Mouse (Mus musculus) bone marrow, adult 2 months (tissue): ENCODE results near the gene Spred1. TPM values are rescaled to one million over a fixed set of nuclear protein-coding genes. Genes with fewer than 3 reads are reported as not detected.

Source experiments
- H3K27ac ChIP-seq: fragments of 200-500 bp; 2 replicates; pipeline ENCODE4 v1.5.1; 2012; ENCODE audit warnings: low read depth, mild to moderate bottlenecking, control low read depth, inconsistent platforms, low read length; ENCODE audit not compliant: control insufficient read depth, poor library complexity, insufficient read depth
- H3K4me1 ChIP-seq: fragments of 200-500 bp; 2 replicates; pipeline ENCODE4 v1.6.1; 2011; ENCODE audit warnings: low read length; ENCODE audit not compliant: control insufficient read depth, insufficient read depth
- H3K4me3 ChIP-seq: fragments of 200-500 bp; replicated peaks from 2 replicates; pipeline ENCODE3; 2011; ENCODE audit warnings: mild to moderate bottlenecking, low read depth, low read length, control low read depth; ENCODE audit not compliant: control insufficient read depth
- CTCF ChIP-seq: fragments of 200-500 bp; IDR thresholded peaks from 2 replicates; pipeline ENCODE4 v1.5.1; 2011; ENCODE audit warnings: low read length, control low read depth; ENCODE audit not compliant: control insufficient read depth, insufficient read depth
- POLR2A ChIP-seq: fragments of 200-500 bp; IDR thresholded peaks from 2 replicates; pipeline ENCODE4 v1.6.1; 2011; ENCODE audit warnings: low read depth, mild to moderate bottlenecking, control low read depth, low read length, borderline replicate concordance; ENCODE audit not compliant: control insufficient read depth
- WGBS: fragments of 180-500 bp; shearing (Covaris S2); methylation state at CpG from one replicate; pipeline ENCODE4 v1.1.7; 2018; 5-methylcytosine and 5-hydroxymethylcytosine counted together
- polyA plus RNA-seq: library from polyadenylated mRNA; stranded (reverse); fragments of >200 nt; gene quantifications from 2 replicates; pipeline ENCODE4 v1.2.4, GENCODE M21; 2011; ENCODE audit warnings: low replicate concordance; ENCODE audit not compliant: missing spikeins, insufficient read depth, insufficient read length

The Spred1 gene
- polyA plus RNA-seq, 1 experiment: 5.6 TPM

DNA sequence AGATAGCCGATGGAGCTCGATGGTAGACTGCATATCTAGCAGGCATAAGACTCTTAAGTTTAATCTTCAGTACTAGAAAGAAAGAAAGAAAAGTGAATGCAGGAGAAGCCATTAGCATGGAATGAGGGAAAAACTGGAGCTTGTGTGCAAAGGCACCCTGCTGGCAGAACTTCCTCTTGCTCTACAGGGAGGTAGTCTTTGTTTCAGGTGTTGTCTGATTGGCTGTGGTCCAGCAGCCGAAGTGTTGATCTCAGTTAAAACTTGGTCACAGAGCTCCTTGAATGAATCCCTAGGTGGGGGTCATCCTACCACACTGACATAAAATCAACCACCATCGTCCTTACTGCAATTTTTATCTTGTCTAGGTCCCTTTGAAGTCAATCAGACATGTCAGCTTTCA lies 55.8 kb downstream of the Spred1 start:
- no peak for TF ChIP-seq POLR2A
- TF ChIP-seq CTCF: no peak
- 75% methylated on average over 4 of the region's 4 CpGs for WGBS
- Histone ChIP-seq H3K27ac (no peak overlapping the region), H3K4me3 (no peak overlapping the region), H3K4me1 (no peaks in the 10 kb centered on the region; the same call in 1 of the 2 replicates)

DNA sequence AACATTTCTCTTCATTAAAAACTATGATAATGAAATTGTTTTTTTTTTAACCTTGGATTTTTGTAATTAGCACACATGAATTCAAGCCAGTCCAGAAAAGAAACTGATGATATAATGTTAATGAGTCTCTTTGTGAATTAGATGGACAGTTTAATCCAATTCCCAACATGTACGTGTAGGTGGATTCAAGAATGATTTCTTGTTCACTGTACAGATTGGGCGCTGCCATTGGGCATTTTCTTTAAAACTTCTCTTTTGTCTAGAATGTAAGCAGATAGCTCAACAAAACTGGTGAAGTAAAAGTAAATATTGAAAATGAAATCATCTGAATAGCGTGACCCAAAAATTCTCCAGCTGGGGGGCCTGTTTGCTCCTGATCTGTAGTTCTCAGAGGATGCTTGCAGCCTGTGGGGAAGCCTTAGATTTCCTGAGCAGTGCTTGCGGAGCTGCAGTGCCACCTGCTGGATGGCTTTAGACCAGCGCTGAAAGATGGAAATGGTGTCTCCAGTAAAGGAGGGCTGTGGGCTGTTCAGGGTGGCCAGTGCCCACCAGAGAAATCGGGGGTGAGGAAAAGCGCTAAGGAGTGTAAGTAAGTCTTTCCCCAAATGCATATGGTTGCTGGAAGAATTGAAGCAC lies 59.2 kb downstream of the Spred1 start:
- no peak overlapping the region for H3K27ac ChIP-seq
- peak; percentile 94 for TF ChIP-seq CTCF
- TF ChIP-seq POLR2A: no peak
- no peaks in the 10 kb centered on the region; the same call in 1 of the 2 replicates for H3K4me1 ChIP-seq
- 37% methylated on average over 7 of the region's 7 CpGs for WGBS
- no peak overlapping the region for H3K4me3 ChIP-seq

DNA sequence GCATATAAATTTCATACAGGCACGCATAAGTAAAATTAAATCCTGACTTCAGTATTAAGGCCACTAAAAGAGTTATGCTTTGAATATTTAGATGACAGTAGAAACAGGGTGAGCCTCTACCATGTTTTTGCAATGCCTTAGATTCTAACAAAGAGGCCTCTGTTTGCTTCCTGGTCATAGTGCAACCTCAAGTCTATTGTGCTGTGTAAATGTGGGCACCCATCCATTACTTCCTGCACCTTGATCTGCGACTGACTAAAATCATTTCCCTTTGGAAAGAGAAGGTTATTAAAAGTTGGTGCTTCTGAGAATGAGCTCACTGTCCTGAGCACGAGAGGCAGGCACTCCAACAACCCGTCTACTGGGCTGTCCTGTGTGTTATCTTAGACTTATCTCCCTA lies 64.4 kb downstream of the Spred1 start:
- Histone ChIP-seq H3K27ac (no peak overlapping the region), H3K4me3 (no peak overlapping the region), H3K4me1 (no peaks in the 10 kb centered on the region)
- TF ChIP-seq POLR2A: no peak
- no peak for TF ChIP-seq CTCF
- 72% methylated on average over 4 of the region's 4 CpGs for WGBS

DNA sequence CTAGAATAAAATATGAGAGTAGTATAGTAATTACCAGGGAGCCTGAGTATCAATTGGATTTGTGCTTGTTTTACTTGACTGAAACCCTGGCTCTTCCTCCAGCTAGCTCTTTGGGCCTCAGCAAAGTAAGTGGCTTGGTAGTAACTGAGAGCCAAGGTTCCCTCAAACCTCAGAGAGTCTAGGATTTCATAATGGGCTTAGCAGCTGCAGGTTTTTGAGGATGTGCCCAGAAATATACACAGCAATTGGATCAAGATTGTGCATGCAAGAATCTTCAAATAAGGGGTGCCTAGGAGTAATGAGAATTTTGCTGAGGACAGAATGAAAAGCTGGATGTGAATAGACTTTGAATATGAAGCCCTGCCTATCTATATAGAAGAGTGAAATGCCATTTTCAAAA lies 69.7 kb downstream of the Spred1 start:
- no peak overlapping the region for H3K27ac ChIP-seq

DNA sequence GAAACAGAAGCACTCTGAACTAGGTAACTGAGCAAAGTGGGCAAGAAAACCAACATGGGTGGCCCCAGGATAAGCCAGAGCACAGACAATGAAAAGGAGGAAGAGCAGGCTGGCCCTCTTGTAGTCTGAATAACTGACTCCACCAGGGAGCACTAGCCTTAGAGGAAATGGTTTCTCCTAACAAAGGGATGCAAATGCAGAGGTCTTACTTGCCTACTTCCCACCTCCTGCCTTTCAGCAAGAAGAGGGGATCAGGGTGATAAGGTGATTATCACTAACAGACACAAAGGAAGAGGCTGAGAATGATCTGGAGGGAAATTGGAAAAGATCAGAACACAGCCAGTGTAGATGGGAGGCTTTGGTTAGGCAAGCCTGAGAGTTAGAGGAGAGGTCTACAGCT lies 73.1 kb downstream of the Spred1 start:
- Histone ChIP-seq H3K4me1 (no peaks in the 10 kb centered on the region), H3K4me3 (no peak overlapping the region), H3K27ac (no peak overlapping the region)
- TF ChIP-seq CTCF: no peak
- no peak for TF ChIP-seq POLR2A

More for the DNA sequence above, 69.7 kb downstream of the Spred1 start:
- Histone ChIP-seq H3K4me1 (no peaks in the 10 kb centered on the region), H3K4me3 (no peak overlapping the region)
- no peak for TF ChIP-seq POLR2A
- no peak for TF ChIP-seq CTCF

DNA sequence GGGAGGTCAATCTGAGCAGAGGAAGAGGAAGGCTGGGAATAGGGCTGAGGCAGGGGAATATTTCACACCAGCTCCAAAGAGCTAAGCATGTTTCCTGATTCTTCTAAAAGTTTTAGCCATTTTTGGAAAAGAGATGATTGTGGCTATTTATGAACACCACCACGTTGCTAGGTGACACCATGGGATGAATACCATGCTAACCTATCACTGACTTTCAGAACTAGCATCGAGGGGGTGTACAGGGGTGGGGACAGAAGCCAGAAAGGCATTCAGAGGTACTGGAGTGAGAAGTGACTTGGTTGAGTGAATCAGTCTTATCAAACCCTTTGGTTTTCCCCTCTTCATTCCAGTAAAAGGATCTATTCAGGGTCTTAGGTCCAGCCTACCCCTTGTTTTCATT lies 74.0 kb downstream of the Spred1 start:
- no peaks in the 10 kb centered on the region for H3K4me1 ChIP-seq
- H3K4me3 ChIP-seq: no peak overlapping the region
- 29% methylated on average over 2 of the region's 2 CpGs for WGBS
- TF ChIP-seq CTCF (no peak), POLR2A (no peak)
- H3K27ac ChIP-seq: no peak overlapping the region

DNA sequence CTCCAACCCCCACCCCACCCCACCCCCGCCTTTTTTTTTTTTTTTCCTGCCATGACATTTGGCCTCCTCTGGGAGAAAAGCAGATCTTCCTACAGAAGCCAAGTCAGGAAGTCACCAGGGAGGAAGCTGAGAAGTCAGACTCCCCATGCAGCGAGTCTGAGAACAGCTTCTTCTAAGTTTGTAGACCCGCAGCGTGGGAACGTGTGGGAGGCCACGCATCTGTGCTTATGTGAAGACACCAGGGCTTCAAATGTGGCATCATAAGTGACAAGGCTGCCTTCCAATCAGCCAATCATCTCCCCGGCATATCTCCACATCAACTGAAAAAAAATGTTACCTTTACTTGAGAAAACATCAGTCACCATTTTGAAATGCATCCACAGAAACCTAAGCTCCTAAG lies 74.4 kb downstream of the Spred1 start:
- TF ChIP-seq CTCF (no peak), POLR2A (no peak)
- H3K27ac ChIP-seq: no peak overlapping the region
- WGBS: 38% methylated on average over 6 of the region's 7 CpGs
- no peak overlapping the region for H3K4me3 ChIP-seq
- H3K4me1 ChIP-seq: no peaks in the 10 kb centered on the region

DNA sequence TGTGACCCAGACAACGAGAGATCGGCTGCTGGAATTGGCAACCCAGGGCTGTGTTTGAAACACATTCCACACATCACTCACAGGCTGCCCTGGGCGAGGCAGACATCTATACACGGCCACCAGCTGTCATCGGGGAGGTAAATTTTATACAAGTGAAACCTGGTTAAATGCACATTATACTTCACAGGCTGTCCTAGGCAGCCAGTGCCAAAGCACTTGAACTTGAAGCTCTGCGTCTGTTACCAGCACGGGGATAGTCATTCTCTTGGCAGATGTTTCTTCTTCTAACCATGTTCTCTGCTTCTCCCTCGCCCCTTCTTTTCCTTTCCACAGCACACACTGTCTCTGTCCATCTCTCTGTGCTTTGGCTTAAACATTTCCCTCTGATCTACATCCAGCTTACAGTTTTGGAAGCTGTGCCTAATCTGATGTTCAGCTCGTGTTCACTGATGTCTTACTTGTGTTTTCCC lies 79.7 kb downstream of the Spred1 start:
- TF ChIP-seq CTCF: no peak
- no peak for TF ChIP-seq POLR2A
- WGBS: 73% methylated on average over 9 of the region's 9 CpGs
- no peaks in the 10 kb centered on the region for H3K4me1 ChIP-seq
- H3K4me3 ChIP-seq: no peak overlapping the region
- H3K27ac ChIP-seq: no peak overlapping the region

DNA sequence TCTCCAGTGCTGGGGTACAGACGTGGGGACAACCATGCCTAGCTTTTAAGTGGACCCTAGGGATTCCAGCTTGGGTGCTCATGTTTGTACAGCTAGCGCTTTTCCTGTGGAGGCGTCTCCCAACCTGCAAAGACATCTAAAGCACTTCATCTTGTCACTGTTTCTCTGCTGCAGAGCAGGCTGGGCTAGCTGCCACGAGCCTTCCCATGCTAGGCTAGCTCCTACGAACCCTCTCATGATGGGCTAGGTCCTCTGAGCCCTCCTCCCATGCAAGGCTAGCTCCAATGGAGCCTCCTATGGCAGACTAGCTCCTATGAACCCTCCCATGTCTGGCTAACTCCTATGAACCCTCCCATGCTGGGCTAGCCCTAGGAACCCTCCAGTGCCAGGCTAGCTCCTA lies 82.2 kb downstream of the Spred1 start:
- no peak for TF ChIP-seq POLR2A
- no peak for TF ChIP-seq CTCF
- Histone ChIP-seq H3K4me1 (no peaks in the 10 kb centered on the region), H3K27ac (no peak overlapping the region), H3K4me3 (no peak overlapping the region)
- WGBS: 68% methylated on average over 5 of the region's 5 CpGs
